Mouse (Mus musculus) stomach, postnatal 0 days (tissue): ENCODE measurements at regions not wholly inside any gene's neighbourhood (a gene's known extent, or its start where the extent isn't known, plus 50 kb on each side); places are given as distances from the start of the nearest gene placed in this dataset.

Source experiments
- ATAC-seq: fragments of 200-750 bp; cut with Nextera tagmentation; 2 replicates; pipeline ENCODE4 v1.8.0; 2017; ENCODE audit not compliant: low FRiP score, low TSS enrichment
- DNase-seq: peaks from one replicate; pipeline ENCODE4 v3.0.0-alpha.2; 2016; ENCODE audit warnings: low spot score
- H3K27ac ChIP-seq: fragments of 300-500 bp; sonication (generic); replicated peaks from 2 replicates; pipeline ENCODE4 v1.5.1; 2014; ENCODE audit warnings: mild to moderate bottlenecking, control low read depth
- H3K27me3 ChIP-seq: fragments of 300-500 bp; sonication (generic); 2 replicates; pipeline ENCODE4 v1.6.1; 2014; ENCODE audit warnings: low read length; ENCODE audit not compliant: control insufficient read depth, insufficient read depth
- H3K36me3 ChIP-seq: fragments of 300-500 bp; sonication (generic); 2 replicates; pipeline ENCODE4 v1.6.1; 2014; ENCODE audit warnings: low read length, mixed read lengths; ENCODE audit not compliant: control insufficient read depth, insufficient read depth
- H3K4me1 ChIP-seq: fragments of 300-500 bp; sonication (generic); replicated peaks from 2 replicates; pipeline ENCODE4 v1.6.1; 2014; ENCODE audit warnings: antibody characterized with exemption; ENCODE audit not compliant: control insufficient read depth, insufficient read depth
- H3K4me2 ChIP-seq: fragments of 300-500 bp; sonication (generic); replicated peaks from 2 replicates; pipeline ENCODE4 v1.6.1; 2014; ENCODE audit warnings: low read depth, mild to moderate bottlenecking, control low read depth, moderate library complexity
- H3K4me3 ChIP-seq: fragments of 300-500 bp; sonication (generic); 2 replicates; pipeline ENCODE4 v1.5.1; 2014; ENCODE audit warnings: low read depth, low read length, control low read depth
- H3K9ac ChIP-seq: fragments of 300-500 bp; sonication (generic); 2 replicates; pipeline ENCODE4 v1.6.1; 2014; ENCODE audit warnings: mild to moderate bottlenecking, low read length, control low read depth, mixed read lengths
- H3K9me3 ChIP-seq: fragments of 300-500 bp; sonication (generic); 2 replicates; pipeline ENCODE4 v1.6.1; 2016; ENCODE audit warnings: low read length; ENCODE audit not compliant: control insufficient read depth
- CTCF ChIP-seq: IDR thresholded peaks from 2 replicates; pipeline ENCODE4 v1.5.1; 2016; ENCODE audit warnings: antibody characterized with exemption, low read depth, mild to moderate bottlenecking, moderate library complexity
- EP300 ChIP-seq: optimal IDR thresholded peaks from 2 replicates; pipeline ENCODE3; 2016; ENCODE audit warnings: antibody characterized with exemption
- WGBS: fragments of 180-500 bp; shearing (Covaris S2); extraction: QIAGEN DNeasy Blood & Tissue Kit; methylation state at CpG from one replicate; pipeline ENCODE4 v1.1.7; 2014; 5-methylcytosine and 5-hydroxymethylcytosine counted together

DNA sequence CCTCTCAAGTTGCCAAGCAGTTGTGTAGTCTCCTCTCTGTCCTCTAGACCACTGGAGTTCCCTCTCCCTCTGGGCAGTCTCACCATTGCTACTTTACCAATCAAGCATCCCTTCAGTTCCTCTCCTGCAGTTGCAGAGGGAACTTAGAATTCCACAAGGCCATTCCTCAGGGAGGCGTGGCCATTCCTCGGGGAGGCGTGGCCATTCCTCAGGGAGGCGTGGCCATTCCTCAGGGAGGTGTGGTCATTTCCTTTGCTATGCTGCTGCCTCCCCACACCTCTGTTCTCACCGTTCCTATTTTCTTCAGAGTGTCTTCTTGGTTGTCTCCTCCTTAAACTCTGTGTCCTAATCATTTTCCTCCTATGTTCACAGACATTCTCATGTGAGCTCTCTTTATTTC lies 102.8 kb upstream of the Wdr3 start:
- WGBS: 36% methylated on average over 5 of the region's 5 CpGs
- ATAC-seq: no peak
- no peak for TF ChIP-seq CTCF
- no peak for TF ChIP-seq EP300

More for the DNA sequence above, 102.8 kb upstream of the Wdr3 start:
- Histone ChIP-seq H3K36me3 (no peaks in the 10 kb centered on the region), H3K9ac (no peak overlapping the region), H3K27me3 (no peaks in the 10 kb centered on the region), H3K4me1 (no peaks in the 10 kb centered on the region), H3K9me3 (no peaks in the 10 kb centered on the region), H3K27ac (no peak overlapping the region), H3K4me2 (no peak overlapping the region), H3K4me3 (no peak overlapping the region)
- no peak for DNase-seq
